Comparison of ENCODE assay signal across 1 mouse cellular context in genomic region chr11:71987159-71988150, GRCm38 (mm10).
TF ChIP-seq lines count a peak whose summit lies in the region.

No protein-coding gene starts in this region.

TF ChIP-seq in CH12.LX, 34 proteins besides CTCF, POLR2A, EP300 and RAD21 (continued from another document):
- TF ChIP-seq USF2 (conservative IDR thresholded peaks at IDR 0.05; ENCODE audit: low read depth, low read length) (no peak), MAX (IDR thresholded peaks at IDR 0.05; ENCODE audit: low read length) (peak; percentile 28; the same call in 1 of the 2 replicates), BHLHE40 (IDR thresholded peaks at IDR 0.05; ENCODE audit: low read depth, low read length) (peak; percentile 89), PAX5 (IDR thresholded peaks at IDR 0.05; ENCODE audit: low read length) (no peak), NELFE (IDR thresholded peaks at IDR 0.05; ENCODE audit: low read depth, low read length) (0 out of 2 replicates have a peak, but pooled peaks have one; percentile 1), SIN3A (IDR thresholded peaks at IDR 0.05; ENCODE audit: low read length) (no peak), CHD1 (IDR thresholded peaks at IDR 0.05; ENCODE audit: low read depth, low read length) (0 out of 2 replicates have a peak, but pooled peaks have one; percentile 20), TBP (conservative IDR thresholded peaks at IDR 0.05; ENCODE audit: low read depth, low read length) (no peak), HCFC1 (IDR thresholded peaks at IDR 0.05; ENCODE audit: low read depth, low read length) (no peak), ZMIZ1 (IDR thresholded peaks at IDR 0.05; ENCODE audit: low read depth, low read length) (no peak), GABPA (IDR thresholded peaks at IDR 0.05; ENCODE audit: insufficient replicate concordance, low read depth, low read length) (no peak), POLR2AphosphoS2 (IDR thresholded peaks at IDR 0.05; ENCODE audit: low read depth, low read length) (no peak), SMC3 (IDR thresholded peaks at IDR 0.05; ENCODE audit: low read depth, low read length) (no peak), MAZ (IDR thresholded peaks at IDR 0.05; ENCODE audit: low read depth, low read length) (peak; percentile 2; the same call in 1 of the 2 replicates), ETS1 (conservative IDR thresholded peaks at IDR 0.05; ENCODE audit: low read depth, low read length) (peak; percentile 90), CHD2 (IDR thresholded peaks at IDR 0.05; ENCODE audit: low read length) (no peak), ELF1 (IDR thresholded peaks at IDR 0.05; ENCODE audit: low read depth, low read length) (peak; percentile 58; the same call in 1 of the 2 replicates)
